Mouse (Mus musculus): ENCODE results near the gene Lrrc2.

Gene Lrrc2

GRCm38 (mm10) chr9:110985951-110986350 lies 34.6 kb downstream of the Lrrc2 start:
- no peak for DNase-seq (ENCODE audit: low read depth, low spot score)

- no peak for DNase-seq (ENCODE audit: low read depth, low spot score)
Measured at GRCm38 (mm10) chr9:110987331-110987730, 36.0 kb downstream of the Lrrc2 start.

DNA sequence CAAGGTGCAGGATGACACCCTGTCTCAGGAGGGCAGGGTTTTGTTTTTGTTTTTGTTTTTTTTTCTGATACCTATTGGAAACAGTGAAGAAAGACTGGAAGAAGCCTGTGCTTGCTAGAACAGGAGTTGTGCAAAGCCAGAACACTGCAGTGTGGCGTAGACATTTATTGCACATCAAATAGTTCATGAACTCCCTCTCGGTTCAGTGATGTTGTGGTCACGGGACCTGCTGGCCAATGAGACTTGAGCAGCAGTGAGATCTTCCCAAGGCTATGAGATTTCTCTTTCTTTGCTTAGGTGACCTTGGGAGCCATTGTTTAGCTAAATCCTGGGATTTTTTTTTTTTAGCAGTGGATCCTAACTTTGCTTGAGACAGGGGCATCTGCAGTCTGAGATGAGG lies 36.7 kb downstream of the Lrrc2 start:
- no peak for DNase-seq (ENCODE audit: low read depth, low spot score)

GRCm38 (mm10) chr9:110989141-110989540 lies 37.8 kb downstream of the Lrrc2 start:
- no peak for DNase-seq (ENCODE audit: low read depth, low spot score)

DNA sequence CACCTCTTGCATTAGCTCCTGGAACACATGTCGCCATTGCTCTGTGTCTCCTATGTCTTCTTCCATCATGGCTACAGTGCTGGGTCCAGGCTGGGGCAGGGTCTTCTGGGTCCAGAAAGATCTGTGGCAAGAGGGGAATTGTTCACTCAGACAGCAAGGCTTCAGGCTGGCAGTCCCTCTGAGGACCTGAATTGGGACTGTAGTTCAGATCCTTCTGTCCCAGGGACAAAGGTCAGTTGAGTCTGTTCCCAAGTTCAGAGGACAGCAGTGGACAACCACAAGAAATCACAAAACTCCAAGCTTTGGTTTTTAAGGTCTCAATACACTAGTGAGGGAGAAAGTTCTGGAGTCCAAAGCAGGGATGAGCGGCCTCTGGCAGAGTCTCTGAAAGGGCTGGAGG lies 38.2 kb downstream of the Lrrc2 start:
- no peak for DNase-seq (ENCODE audit: low read depth, low spot score)

DNA sequence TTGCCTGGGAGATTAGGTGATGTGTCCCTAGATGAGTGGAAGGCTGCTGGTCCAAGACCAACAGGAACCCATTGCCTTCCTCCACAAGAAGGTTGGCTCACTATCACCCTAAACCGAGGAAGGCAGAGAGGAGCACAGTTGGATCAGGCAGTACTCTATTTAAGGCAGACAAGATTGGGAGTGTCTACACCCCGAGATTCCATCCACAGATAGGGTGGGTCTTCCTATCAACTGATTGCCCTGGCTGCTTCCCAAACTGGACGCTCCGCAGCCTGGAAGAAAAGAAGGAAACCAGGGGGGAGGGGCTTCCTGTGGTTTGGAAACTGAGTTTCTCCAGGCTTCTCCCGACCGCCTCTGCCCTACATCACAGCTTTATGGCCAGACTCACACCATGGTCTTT lies 38.9 kb downstream of the Lrrc2 start, which contains the start of gene Rtp3:
Rtp3 (minus strand) TSS at position 380 of the 400 bp plus-strand sequence.
- DNase-seq (ENCODE audit: low read depth, low spot score): no peak

GRCm38 (mm10) chr9:110993281-110993709 lies 42.0 kb downstream of the Lrrc2 start:
- no peak for DNase-seq (ENCODE audit: low read depth, low spot score)

GRCm38 (mm10) chr9:110994716-110995172 lies 43.4 kb downstream of the Lrrc2 start:
- peak; percentile 89 for DNase-seq (ENCODE audit: low read depth, low spot score)

DNA sequence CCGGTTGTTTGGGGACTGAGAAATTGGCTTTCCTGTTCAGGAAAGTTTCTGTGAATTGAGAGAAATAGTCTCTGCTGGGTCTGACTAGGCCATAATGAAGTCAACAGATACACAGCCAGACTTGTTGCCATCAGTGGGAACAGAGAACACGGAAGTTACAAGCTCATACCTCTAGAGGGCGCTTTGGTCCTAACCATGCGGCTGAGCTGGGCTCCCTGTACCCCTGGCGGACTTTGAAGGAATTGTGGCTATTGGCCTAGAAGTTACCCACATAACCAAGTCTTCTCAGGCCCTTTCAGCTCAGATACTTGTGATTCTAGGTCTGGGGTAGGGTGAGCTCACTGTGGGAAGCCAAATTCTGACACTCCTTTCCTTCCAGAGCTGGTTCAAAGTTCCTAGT lies 45.9 kb downstream of the Lrrc2 start:
- peak; percentile 87 for DNase-seq (ENCODE audit: low read depth, low spot score)

DNA sequence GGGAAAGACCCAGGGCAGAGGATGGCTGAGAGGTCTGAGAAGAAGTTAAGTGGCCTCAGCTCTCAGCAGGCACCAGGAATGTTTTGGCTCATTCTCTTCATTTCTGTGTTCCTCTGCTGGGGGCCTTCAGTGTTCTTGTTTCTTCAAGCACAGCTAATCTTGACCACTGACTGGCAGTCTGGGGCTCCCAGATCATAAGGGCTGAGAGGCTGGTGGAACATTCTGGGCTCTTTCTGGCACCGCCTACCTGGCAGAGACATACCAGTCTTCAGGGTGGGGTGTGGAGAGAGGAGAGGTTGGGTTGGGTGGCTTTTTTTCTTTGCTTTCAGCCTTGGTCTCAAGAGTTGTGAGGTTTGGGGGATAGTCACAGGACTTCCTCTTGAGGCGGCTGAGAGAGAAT lies 47.7 kb downstream of the Lrrc2 start:
- no peak for DNase-seq (ENCODE audit: low read depth, low spot score)

- DNase-seq (ENCODE audit: low read depth, low spot score): no peak
Measured at GRCm38 (mm10) chr9:110999856-111000255, 48.5 kb downstream of the Lrrc2 start.

DNA sequence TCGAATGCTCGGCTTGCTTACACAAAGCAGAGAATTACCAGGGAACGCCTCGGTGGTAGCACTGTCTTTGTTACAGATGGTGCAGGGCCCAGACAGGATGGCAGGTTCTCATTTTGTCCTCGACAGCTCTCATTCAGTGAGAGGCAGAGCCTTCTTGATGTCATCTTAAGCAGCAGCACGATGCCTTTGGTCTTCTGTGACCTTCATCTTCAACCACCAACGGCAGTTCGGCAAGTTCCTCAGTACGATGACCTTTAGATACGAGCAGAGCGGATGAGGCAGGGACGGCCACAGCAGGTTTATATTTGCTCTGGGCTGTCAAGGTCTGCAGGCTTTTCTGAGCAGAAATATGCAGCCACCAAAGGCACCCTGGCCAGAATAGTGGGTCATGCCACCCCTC lies 50.3 kb downstream of the Lrrc2 start:
- DNase-seq (ENCODE audit: low read depth, low spot score): no peak

DNA sequence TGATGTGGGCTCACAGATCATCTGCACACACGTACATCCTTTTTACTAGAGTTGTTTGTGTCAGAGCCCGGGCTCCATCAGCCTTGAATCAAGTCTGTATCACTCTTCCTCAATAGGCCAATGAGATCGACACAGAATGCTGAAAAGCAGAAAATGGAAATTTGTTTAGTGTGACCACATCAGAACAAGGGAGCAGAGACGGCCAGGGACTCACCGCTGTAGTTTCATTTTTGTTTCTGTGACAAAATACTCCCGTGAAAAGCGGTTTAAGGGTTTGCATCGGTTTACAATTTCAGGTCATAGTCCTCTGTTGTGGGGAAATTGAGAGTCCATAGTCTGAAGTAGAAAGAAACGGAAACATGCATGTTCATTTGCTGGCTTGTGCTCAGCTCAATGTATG lies 51.9 kb downstream of the Lrrc2 start:
- DNase-seq (ENCODE audit: low read depth, low spot score): peak; percentile 75

DNA sequence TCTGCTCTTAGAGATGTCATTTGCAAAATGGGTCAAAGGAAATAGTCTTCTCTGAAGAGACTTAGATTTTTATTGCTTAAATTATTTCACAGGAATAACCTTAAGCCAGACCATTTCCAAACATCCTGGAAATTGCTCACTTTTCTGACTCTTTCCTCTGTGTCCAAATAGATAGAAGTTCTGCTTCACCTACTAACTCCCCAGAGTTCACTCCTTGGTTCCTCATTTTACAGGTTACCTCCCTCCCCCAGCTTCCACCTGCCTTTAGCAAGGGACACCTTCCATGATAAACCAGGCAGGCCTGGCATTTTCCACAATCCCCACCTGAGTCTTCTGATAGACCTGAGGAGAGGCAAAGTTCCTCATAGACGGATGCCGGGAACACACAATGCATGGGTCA lies 55.2 kb downstream of the Lrrc2 start:
- no peak for DNase-seq (ENCODE audit: low read depth, low spot score)

- no peak for DNase-seq (ENCODE audit: low read depth, low spot score)
Measured at GRCm38 (mm10) chr9:111009763-111010162, 58.4 kb downstream of the Lrrc2 start.

DNA sequence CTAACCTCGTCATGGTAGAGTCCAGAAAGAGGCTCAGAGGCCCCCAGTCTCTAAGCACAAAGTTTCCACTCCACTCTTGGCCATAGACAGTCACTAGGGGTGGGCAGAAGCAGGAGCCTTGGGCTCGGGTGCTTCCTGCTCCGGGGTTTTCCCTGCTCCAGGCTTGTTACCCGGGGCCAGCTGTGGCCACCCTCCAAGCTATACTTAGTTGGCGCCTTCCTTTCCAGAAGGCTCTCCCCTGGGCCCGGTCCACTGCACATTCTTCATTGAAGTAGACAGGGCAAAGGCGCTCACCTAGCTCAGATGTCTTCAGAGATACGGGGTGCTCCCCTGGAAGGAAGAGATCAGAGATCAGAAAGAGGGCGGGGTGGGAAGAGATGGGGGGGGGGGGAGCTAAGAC lies 60.2 kb downstream of the Lrrc2 start:
- DNase-seq (ENCODE audit: low read depth, low spot score): no peak

- no peak for DNase-seq (ENCODE audit: low read depth, low spot score)
Measured at GRCm38 (mm10) chr9:111012041-111012440, 60.7 kb downstream of the Lrrc2 start.

DNA sequence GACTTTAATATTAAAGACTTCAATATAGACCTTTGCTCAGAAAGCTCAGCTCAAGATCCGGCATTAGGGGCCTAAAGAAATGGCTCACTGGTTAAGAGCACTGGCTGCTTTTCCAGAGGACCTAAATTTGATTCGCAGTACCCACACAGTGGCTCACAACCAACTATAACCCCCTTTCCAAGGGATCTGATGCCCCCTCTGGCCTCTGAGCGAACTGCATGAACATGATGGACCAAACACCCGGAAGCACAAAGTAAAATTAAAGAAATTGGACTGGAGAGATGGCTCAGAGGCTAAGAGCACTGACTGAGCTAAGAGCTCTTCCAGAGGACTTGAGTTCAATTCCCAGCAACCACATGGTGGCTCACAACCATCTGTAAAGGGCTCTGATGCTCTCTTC lies 64.3 kb downstream of the Lrrc2 start:
- no peak for DNase-seq (ENCODE audit: low read depth, low spot score)

GRCm38 (mm10) chr9:111019022-111019421 lies 67.7 kb downstream of the Lrrc2 start, which contains the start of gene Ltf:
TSS of gene Ltf (plus strand) at chr9:111019271.
- no peak for DNase-seq (ENCODE audit: low read depth, low spot score)

DNA sequence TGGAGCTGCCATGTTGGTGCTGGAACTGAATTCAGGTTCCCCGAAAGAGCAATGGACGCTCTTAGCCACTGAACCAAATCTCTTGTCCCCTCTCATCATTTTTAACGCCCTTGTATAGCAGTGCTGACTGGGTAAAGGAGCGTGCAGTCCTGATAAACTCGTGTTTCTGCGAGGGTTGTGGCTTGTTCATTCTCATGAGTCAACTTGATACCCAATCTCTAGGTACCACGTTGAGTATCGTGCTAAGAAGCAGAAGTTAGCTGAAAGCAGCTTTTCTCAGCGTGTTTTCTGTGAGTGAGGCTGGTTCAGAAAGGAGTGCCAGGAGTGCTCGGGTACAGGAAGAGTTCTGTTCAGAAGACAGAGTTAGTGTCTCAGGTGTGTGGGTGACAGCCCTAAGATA lies 75.4 kb downstream of the Lrrc2 start:
- DNase-seq (ENCODE audit: low read depth, low spot score): no peak

All from CD4-positive helper T cell, adult 2 months (primary cell).